Mouse (Mus musculus) forebrain, embryonic 14.5 days (tissue): ENCODE measurements at regions not wholly inside any gene's neighbourhood (a gene's known extent, or its start where the extent isn't known, plus 50 kb on each side); places are given as distances from the start of the nearest gene placed in this dataset.
A peak's percentile ranks its signal among the peaks of the same experiment; 100 is the strongest.

Experiments used
- ATAC-seq: fragments of 200-750 bp; cut with Nextera tagmentation; 2 replicates; pipeline ENCODE4 v1.8.0; 2017; ENCODE audit warnings: mild to moderate bottlenecking, moderate library complexity
- DNase-seq: peaks from one replicate; pipeline ENCODE4 v3.0.0-alpha.2; 2015; ENCODE audit warnings: low spot score
- H3K27ac ChIP-seq: fragments of 300-500 bp; sonication (generic); 2 replicates; pipeline ENCODE4 v1.5.1; 2014; ENCODE audit warnings: low read depth, mild to moderate bottlenecking, control low read depth, low read length, moderate library complexity
- H3K27me3 ChIP-seq: fragments of 300-500 bp; sonication (generic); replicated peaks from 2 replicates; pipeline ENCODE4 v1.6.1; 2014; ENCODE audit warnings: low read length, control low read depth, mixed read lengths; ENCODE audit not compliant: control insufficient read depth, insufficient read depth
- H3K36me3 ChIP-seq: fragments of 300-500 bp; sonication (generic); 2 replicates; pipeline ENCODE4 v1.6.1; 2014; ENCODE audit warnings: low read length, control low read depth; ENCODE audit not compliant: control insufficient read depth, insufficient read depth
- H3K4me1 ChIP-seq: fragments of 300-500 bp; sonication (generic); 2 replicates; pipeline ENCODE4 v1.6.1; 2014; ENCODE audit warnings: antibody characterized with exemption, low read length, control low read depth; ENCODE audit not compliant: control insufficient read depth, insufficient read depth
- H3K4me2 ChIP-seq: fragments of 300-500 bp; sonication (generic); 2 replicates; pipeline ENCODE4 v1.6.1; 2014; ENCODE audit warnings: mild to moderate bottlenecking, control low read depth, low read length
- H3K4me3 ChIP-seq: fragments of 300-500 bp; sonication (generic); 2 replicates; pipeline ENCODE4 v1.5.1; 2014; ENCODE audit warnings: low read depth, low read length, control low read depth
- H3K9ac ChIP-seq: fragments of 300-500 bp; sonication (generic); 2 replicates; pipeline ENCODE4 v1.6.1; 2014; ENCODE audit warnings: mild to moderate bottlenecking, low read length, control low read depth, moderate library complexity
- H3K9me3 ChIP-seq: fragments of 300-500 bp; sonication (generic); replicated peaks from 2 replicates; pipeline ENCODE4 v1.6.1; 2016; ENCODE audit warnings: low read length, control low read depth, mixed read lengths; ENCODE audit not compliant: control insufficient read depth
- WGBS: fragments of 180-500 bp; shearing (Covaris S2); extraction: QIAGEN DNeasy Blood & Tissue Kit; methylation state at CpG from one replicate; pipeline ENCODE4 v1.1.7; 2014; 5-methylcytosine and 5-hydroxymethylcytosine counted together

DNA sequence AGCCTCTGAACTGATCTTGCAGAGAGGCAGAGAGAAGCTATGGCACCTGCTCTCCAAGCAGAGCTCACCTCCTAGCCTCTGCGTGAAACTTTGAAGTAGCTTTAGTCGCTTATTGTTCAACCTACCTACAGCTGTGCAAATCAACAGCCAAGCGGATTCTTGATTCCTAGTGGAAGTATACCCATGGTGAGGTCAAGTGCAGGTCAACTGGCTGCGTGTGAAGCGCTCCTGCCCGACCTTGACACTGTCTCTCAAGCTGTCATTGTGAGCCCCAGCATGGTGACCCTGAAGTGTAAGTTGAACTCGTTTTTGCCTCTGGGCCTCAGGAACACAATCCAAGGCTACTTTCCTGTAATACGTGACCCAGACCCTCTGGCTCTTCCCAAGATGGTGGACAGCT lies 341.2 kb upstream of the Nrp1 start:
- Histone ChIP-seq H3K4me1 (no peaks in the 10 kb centered on the region), H3K9ac (no peak overlapping the region), H3K4me2 (no peak overlapping the region), H3K27me3 (no peaks in the 10 kb centered on the region), H3K36me3 (no peaks in the 10 kb centered on the region), H3K27ac (no peak overlapping the region), H3K4me3 (no peak overlapping the region), H3K9me3 (no peaks in the 10 kb centered on the region)
- DNase-seq (no peak), ATAC-seq (no peak)
- WGBS = 78% methylated on average over 8 of the region's 8 CpGs

GRCm38 (mm10) chr8:128023661-128024060 lies 334.7 kb upstream of the Nrp1 start:
- Histone ChIP-seq H3K27ac (no peak overlapping the region), H3K9me3 (no peaks in the 10 kb centered on the region), H3K4me2 (no peak overlapping the region), H3K27me3 (no peaks in the 10 kb centered on the region), H3K4me1 (peaks cover 9% of the 10 kb centered on the region), H3K36me3 (no peaks in the 10 kb centered on the region), H3K4me3 (no peak overlapping the region), H3K9ac (no peak overlapping the region)
- DNase-seq = no peak
- no peak for ATAC-seq
- 77% methylated on average over 2 of the region's 2 CpGs for WGBS

DNA sequence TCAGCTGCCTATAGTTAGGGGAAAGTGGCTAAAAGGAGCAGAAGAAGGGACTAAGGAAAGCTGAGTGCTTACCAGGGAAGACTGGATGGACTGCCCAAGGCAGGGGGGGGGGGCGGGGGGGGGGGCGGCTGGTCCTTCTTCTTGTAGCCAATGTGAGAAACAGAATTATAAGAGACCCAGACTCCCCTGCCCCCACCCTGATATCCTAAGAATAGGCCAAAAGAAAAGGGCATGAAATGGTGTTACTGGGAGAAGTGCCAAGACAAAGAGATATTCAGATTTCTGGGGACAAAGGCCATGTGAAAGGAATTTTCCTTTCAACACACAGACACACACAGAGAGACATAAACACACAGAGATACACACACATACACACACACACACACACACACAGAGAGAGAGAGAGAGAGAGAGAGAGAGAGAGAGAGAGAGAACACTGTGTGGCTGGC lies 333.6 kb upstream of the Nrp1 start:
- Histone ChIP-seq H3K4me3 (no peak overlapping the region), H3K27me3 (no peaks in the 10 kb centered on the region), H3K4me1 (peaks cover 9% of the 10 kb centered on the region), H3K9me3 (no peaks in the 10 kb centered on the region), H3K9ac (no peak overlapping the region), H3K4me2 (no peak overlapping the region), H3K27ac (peak overlapping the region; percentile 73; the same call in 1 of the 2 replicates), H3K36me3 (no peaks in the 10 kb centered on the region)
- ATAC-seq (peak; percentile 70), DNase-seq (peak; percentile 77)
- WGBS = no CpG with 5 or more reads among the region's 2 CpGs

GRCm38 (mm10) chr8:128025251-128025856 lies 333.1 kb upstream of the Nrp1 start:
- H3K4me1 ChIP-seq = peaks cover 9% of the 10 kb centered on the region
- H3K9me3 ChIP-seq = no peaks in the 10 kb centered on the region
- H3K27ac ChIP-seq = peak overlapping the region; percentile 73; the same call in 1 of the 2 replicates
- ATAC-seq (peak; percentile 87), DNase-seq (peak; percentile 71)
- WGBS = 38% methylated on average over 7 of the region's 7 CpGs
- H3K4me3 ChIP-seq = no peak overlapping the region
- no peak overlapping the region for H3K9ac ChIP-seq
- no peak overlapping the region for H3K4me2 ChIP-seq
- H3K27me3 ChIP-seq = no peaks in the 10 kb centered on the region
- no peaks in the 10 kb centered on the region for H3K36me3 ChIP-seq

DNA sequence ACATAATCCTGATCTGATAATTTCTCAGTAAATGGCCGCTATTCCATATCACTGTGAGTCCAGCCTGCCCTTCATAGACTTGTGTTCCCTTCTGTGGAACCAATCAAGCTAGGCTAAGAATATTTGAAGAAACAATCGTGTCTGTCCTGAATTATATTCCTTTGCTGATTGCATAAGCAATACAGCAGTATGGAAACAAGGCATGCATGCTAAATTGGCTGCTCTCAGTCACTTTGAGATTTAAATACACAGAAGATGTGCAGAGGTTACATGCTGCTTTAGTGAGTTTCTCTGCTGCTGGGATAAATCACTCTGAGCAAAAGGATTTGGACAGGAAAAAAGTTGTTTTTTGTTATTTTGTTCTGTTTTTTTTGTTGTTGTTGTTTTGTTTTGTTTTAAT lies 331.4 kb upstream of the Nrp1 start:
- Histone ChIP-seq H3K4me1 (peaks cover 9% of the 10 kb centered on the region), H3K36me3 (no peaks in the 10 kb centered on the region), H3K27me3 (no peaks in the 10 kb centered on the region), H3K9ac (no peak overlapping the region), H3K27ac (no peak overlapping the region), H3K4me3 (no peak overlapping the region), H3K9me3 (no peaks in the 10 kb centered on the region), H3K4me2 (no peak overlapping the region)
- ATAC-seq (no peak), DNase-seq (no peak)
- 82% methylated on average over 2 of the region's 2 CpGs for WGBS

DNA sequence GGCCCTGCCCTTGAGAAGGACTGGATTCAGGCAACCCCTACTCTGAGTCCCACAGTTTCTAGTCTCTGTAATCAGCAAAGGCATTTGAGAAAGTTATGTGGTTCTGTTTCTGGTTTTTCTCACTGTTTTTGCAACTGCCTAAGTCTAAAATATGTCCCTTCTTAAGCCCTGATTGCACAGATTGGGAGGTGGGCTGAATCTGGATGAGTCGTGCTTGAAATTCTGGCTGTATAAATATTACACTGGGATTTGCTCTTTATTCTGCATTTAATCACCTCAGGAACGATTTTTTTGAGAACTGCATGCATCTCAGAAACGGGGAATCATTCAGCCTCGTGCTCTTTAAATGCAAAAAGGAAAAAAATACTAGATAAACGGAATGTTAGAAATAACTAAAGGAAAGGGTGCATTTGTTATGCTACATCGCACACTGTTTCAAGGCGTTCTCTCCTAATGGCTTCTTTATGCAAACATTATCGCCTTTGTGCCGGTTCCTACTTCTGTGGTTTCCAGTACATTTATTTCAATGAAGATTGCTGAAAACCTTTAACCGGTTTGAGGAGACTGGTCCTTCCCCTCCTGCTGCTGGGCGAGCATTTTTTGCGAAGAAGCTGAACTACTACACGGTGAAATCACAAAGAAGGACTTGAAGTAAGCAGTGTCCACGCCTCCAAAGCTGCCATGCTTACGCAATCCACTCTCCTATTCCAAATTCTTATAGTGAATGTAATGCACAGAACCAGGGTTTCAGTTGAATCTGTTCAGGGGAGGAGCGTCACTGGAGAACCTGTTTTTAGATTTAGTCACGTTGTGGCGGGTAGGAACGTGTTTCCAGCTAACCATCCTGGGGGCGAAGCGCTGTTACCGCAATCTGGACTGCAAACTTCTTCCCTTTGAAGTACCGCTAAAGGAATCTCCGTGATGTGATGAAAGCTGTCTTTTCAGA lies 327.8 kb upstream of the Nrp1 start:
- no peak overlapping the region for H3K4me3 ChIP-seq
- no peaks in the 10 kb centered on the region for H3K36me3 ChIP-seq
- H3K9me3 ChIP-seq = no peaks in the 10 kb centered on the region
- WGBS = 75% methylated on average over 24 of the region's 24 CpGs
- peak; percentile 5 for DNase-seq
- H3K4me2 ChIP-seq = no peak overlapping the region
- H3K4me1 ChIP-seq = peaks cover under 1% of the 10 kb centered on the region
- H3K9ac ChIP-seq = no peak overlapping the region
- H3K27ac ChIP-seq = no peak overlapping the region
- ATAC-seq = no peak
- no peaks in the 10 kb centered on the region for H3K27me3 ChIP-seq

GRCm38 (mm10) chr8:128034127-128034526 lies 324.3 kb upstream of the Nrp1 start:
- Histone ChIP-seq H3K4me2 (no peak overlapping the region), H3K9me3 (no peaks in the 10 kb centered on the region), H3K27ac (no peak overlapping the region), H3K36me3 (no peaks in the 10 kb centered on the region), H3K27me3 (no peaks in the 10 kb centered on the region), H3K4me1 (no peaks in the 10 kb centered on the region; the same call in 1 of the 2 replicates), H3K9ac (no peak overlapping the region), H3K4me3 (no peak overlapping the region)
- no peak for ATAC-seq
- DNase-seq = peak; percentile 29
- WGBS = 85% methylated on average over 6 of the region's 6 CpGs

GRCm38 (mm10) chr8:128035672-128036071 lies 322.7 kb upstream of the Nrp1 start:
- H3K4me2 ChIP-seq = no peak overlapping the region
- H3K27me3 ChIP-seq = no peaks in the 10 kb centered on the region
- 81% methylated on average over 3 of the region's 3 CpGs for WGBS
- no peak overlapping the region for H3K9ac ChIP-seq
- H3K27ac ChIP-seq = no peak overlapping the region
- DNase-seq = no peak
- no peaks in the 10 kb centered on the region; the same call in 1 of the 2 replicates for H3K4me1 ChIP-seq
- no peaks in the 10 kb centered on the region for H3K36me3 ChIP-seq
- no peak overlapping the region for H3K4me3 ChIP-seq
- ATAC-seq = no peak
- no peaks in the 10 kb centered on the region for H3K9me3 ChIP-seq
